Mouse (Mus musculus): ENCODE results near the gene Adh4. TPM values are rescaled to one million over a fixed set of nuclear protein-coding genes. Genes with fewer than 3 reads are reported as not detected.
"Not testable (repeated sequence)": the region's sequence is repeated elsewhere in the genome, so short reads cannot be mapped to it uniquely, and the experiment has no call there.

The Adh4 gene
- not detected for total RNA-seq (2021)

DNA sequence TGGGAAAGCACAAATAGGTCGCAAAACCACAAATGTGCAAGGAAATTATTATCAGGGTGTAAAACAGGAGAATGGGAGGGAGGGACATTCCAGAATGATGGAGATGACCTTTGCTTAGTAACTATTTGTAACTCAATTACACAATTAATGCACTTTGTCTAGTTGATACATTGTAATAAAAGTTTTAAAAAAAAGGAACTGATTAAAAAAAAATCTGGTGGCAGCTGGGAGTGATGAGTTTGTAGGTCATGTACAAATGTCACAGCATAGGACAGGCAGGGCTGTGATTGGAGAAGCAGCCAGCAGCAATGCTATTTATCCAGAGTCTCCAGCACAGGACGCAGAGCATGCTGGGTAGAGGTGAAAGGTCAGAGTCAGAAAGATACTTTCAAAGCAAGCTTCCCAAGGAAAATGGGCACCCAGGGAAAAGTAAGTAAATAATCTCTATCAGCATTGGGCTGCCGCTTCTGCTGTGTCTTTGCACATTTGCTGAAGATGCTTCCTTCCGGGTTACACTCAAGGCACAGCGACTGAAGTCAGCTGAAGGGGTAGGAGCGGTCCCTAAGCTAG, at the start of gene Adh4:
Adh4 (plus strand) TSS at position 346 of the 570 bp plus-strand sequence.
- no peak for DNase-seq (ENCODE audit: low spot score)
- intact Hi-C loops (cut with DNase I), result no loop called here

GRCm38 (mm10) chr3:138366181-138366580, 49.1 kb upstream of the Adh4 start:
- intact Hi-C loops (cut with DNase I), result no loop called here
- DNase-seq (ENCODE audit: low spot score), result no peak

DNA sequence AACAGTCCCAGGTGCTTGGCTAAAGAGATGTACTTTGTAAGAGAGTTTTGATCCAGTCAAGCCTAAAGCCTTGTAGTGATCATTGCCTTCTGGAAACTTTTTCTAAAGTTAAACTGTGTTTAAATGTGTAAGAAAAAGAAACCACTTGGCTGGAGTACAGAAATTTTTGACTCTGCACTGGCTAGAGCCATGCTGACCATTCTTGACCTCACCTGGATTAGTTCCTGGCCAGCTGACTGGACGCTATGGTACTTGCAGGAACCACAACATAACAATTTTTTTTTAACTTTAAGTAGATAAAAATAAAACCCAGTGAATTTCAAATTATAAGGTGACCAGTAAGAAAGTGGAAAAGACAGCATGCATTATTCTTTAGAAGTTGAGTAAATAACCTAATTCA, 45.7 kb upstream of the Adh4 start:
- intact Hi-C loops (cut with DNase I), result no loop called here
- no peak for DNase-seq (ENCODE audit: low spot score)

DNA sequence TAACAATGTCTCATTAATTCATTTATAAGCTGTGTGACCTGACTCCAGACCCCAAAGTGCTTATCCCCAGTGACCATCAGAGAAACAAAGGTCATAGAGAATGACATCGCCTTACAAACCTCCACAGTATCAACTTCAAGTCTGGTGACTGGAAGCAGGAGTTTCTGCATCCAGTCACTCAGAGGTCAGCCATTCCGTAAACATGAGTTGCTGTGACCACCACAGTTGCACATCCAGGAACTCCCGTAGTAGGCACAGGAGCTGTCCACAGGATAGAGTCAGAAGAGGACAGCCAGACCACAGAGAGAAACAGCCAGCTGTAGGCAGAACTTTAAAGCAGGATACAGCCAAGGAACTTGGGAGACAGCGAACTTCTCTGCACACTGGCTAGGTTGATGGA, 45.0 kb upstream of the Adh4 start:
- DNase-seq (ENCODE audit: low spot score); intact Hi-C loops (cut with DNase I): not testable (repeated sequence)

DNA sequence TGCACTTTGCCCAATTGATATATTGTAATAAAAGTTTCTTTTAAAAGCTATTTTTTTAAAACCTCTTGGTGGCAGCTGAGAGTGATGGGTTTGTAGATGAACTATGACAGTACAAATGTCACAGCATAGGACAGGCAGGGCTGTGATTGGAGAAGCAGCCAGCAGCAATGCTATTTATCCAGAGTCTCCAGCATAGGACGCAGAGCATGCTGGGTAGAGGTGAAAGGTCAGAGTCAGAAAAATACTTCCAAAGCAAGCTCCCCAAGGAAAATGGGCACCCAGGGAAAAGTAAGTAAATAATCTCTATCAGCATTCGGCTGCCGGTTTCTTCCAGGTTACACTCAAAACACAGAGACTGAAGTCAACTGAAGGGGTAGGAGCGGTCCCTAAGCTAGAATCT, 41.3 kb upstream of the Adh4 start:
- DNase-seq (ENCODE audit: low spot score), result no peak
- intact Hi-C loops (cut with DNase I), result no loop called here

DNA sequence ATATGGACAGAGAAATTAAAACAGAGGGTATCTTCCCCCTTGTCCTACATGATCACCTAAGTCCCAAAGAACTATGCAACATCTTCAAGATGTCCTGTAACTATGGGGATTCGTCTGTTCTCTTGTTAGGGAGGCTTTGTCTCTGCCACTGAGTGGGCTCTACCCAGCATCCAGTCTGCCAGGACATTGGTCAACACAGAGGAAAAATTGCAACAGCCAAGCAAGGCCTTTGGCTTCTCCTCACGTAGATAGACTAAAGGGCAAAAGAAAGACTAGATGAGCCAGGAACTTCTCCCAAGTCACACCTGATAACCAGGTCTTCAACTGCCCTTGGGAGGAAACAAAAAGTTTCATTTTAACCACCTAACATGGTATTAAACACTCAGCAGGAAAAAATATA, 40.1 kb upstream of the Adh4 start:
- DNase-seq (ENCODE audit: low spot score), result no peak
- intact Hi-C loops (cut with DNase I), result no loop called here

DNA sequence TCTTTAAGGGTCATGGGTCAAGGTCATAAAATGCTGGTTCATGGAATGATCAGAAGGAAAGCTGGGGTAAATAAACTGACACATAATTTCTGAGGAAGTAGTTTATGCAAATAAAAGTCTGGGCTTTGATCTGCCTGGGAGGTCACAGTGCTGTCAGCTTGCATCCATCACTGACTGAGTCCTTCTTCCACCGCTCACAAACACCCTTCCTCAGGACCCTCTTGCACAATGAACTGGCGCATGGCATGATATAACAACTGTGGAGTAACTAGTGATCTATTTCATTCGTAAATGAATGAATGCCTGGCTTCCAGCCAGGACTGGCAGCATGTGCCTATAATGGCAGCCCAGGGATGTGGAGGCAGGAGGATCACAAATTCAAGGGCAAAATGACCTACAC, 34.1 kb upstream of the Adh4 start:
- no peak for DNase-seq (ENCODE audit: low spot score)

DNA sequence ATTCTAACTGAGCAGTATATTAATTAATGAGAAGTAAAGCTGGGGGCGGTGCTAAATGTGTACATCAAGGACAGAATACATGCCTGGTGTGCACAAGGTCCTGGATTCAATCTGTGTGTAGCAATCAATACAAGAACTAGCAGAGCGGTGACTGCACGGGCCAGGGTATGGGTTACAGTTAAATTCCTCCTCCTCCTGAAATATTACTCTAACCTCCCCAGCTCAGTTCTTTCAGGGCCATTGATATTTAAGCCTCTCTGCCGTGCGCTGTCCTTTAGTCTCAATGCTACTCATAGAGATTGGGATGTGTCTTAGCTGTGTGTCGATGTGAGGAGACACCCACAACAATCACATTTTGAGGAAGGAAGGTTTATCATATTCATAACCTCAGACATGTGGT, 28.1 kb upstream of the Adh4 start:
- intact Hi-C loops (cut with DNase I), result no loop called here
- DNase-seq (ENCODE audit: low spot score), result no peak

More for the DNA sequence above, 34.1 kb upstream of the Adh4 start:
- intact Hi-C loops (cut with DNase I), result no loop called here

GRCm38 (mm10) chr3:138404872-138405271, 10.4 kb upstream of the Adh4 start:
- no peak for DNase-seq (ENCODE audit: low spot score)
- intact Hi-C loops (cut with DNase I), result loop anchor here (1.0 to 10.0 kb wide), 3 partner anchors 100 to 182 kb away; no protein-coding TSS in a partner anchor

DNA sequence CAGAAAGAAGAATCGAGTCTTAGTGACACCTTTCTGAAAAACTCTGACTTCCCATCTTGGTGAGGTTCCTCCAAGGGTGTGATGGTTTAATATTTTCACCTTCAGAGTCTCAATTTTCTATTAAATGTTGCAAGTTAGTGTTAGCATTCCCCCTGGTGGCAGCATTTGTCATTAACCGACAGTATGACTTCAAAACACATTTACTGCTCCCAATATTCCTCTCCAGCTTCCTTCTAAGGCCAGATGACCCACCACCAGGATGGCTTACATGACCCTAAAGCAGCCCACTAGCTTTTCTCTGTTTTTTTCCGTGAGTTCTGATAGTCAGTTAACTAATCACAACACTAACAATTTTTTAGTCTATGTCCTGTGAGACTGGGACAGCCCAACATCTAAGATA, 9.9 kb upstream of the Adh4 start:
- no peak for DNase-seq (ENCODE audit: low spot score)
- intact Hi-C loops (cut with DNase I), result loop anchor here (1.0 to 10.0 kb wide), 3 partner anchors 101 to 182 kb away; no protein-coding TSS in a partner anchor

GRCm38 (mm10) chr3:138405840-138406239, 9.4 kb upstream of the Adh4 start:
- intact Hi-C loops (cut with DNase I), result loop anchor here (1.0 to 10.0 kb wide), 4 partner anchors 101 to 207 kb away; no protein-coding TSS in a partner anchor

GRCm38 (mm10) chr3:138407920-138408319, 7.3 kb upstream of the Adh4 start:
- no peak for DNase-seq (ENCODE audit: low spot score)
- intact Hi-C loops (cut with DNase I), result loop anchor here (2.0 to 10.0 kb wide), 2 partner anchors 103 to 209 kb away; no protein-coding TSS in a partner anchor

More at GRCm38 (mm10) chr3:138405840-138406239, 9.4 kb upstream of the Adh4 start:
- no peak for DNase-seq (ENCODE audit: low spot score)

DNA sequence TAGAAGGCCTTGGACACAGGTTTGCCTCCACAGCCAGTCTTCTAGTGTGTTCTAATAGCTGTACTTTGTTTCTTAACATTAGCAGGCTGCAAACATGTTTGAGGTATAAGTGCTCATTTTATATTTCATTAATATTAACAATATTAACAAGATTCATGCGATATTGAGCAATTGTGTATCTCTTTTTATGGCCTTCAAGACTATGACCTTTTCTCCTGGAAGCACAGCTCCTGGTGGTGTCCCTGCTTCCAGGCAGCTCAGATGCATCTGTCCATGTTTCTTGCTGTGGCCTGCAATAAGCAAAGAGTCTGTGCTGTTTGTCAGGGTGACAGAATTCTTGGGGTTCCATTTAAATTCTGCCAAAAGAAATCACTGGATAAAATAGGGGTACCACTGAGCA, 5.7 kb upstream of the Adh4 start:
- intact Hi-C loops (cut with DNase I), result loop anchor here (10.0 kb wide), 1 partner anchor 105 kb away; no protein-coding TSS in a partner anchor
- no peak for DNase-seq (ENCODE audit: low spot score)

DNA sequence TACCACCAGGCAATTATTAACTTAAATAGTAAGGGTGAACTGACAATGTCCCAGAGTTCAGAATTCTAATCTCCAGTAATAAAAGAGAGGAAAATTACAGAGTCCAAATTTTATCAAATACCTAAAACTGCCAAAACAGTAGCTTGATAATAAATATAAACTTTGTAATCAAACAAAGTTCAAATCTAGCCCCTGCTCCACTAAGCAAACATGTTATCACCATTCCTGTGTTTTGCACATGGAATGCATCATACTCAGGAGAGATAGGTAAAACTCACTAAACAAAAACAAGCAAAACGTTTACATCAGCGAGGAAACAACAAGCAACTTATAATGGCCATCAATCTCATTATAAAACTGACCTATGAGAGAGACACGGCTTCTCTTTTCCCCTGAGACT, 5.1 kb upstream of the Adh4 start:
- DNase-seq (ENCODE audit: low spot score), result no peak
- intact Hi-C loops (cut with DNase I), result no loop called here

- DNase-seq (ENCODE audit: low spot score), result no peak
- intact Hi-C loops (cut with DNase I), result no loop called here
Observed at GRCm38 (mm10) chr3:138419369-138419768, 4.1 kb downstream of the Adh4 start.

GRCm38 (mm10) chr3:138420385-138420784, 5.1 kb downstream of the Adh4 start:
- DNase-seq (ENCODE audit: low spot score), result no peak
- intact Hi-C loops (cut with DNase I), result no loop called here

DNA sequence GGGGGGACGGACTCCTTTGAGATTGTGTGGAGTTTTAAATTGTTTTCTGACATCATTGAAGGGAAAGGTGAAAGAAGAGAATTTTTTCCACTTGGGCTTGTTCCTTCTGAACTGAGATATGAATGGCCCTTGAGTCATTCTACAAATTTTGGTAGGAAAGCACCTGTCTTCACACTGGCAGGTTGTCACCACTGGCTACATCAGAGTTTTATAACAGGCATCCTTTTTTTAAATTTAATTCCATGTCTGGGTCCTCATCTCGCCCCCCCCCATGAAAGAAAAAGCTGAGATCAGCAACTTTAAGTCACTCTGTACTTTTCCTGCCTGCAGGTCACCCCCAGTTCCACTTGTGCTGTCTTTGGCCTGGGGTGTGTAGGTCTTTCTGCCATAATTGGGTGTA, 8.4 kb downstream of the Adh4 start:
- intact Hi-C loops (cut with DNase I), result no loop called here
- no peak for DNase-seq (ENCODE audit: low spot score)

DNA sequence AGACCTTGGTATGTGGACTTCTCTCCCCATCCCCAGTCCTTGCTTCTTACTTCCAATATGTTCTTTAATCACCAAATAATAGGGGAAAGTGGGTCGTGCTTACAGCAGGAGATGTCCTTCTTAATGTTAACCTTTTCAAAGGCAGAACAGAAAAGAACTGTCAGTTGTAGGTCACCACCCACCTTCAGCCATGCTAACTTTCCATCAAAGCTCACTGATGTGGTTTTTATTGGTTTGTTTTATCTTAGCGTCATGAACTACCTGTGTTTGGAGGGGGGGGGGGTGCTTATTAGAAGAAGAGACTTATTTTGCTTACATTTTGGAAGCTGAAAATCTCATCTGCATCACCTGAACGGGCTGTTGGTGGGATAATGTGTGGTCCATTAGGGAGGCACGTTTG, 9.0 kb downstream of the Adh4 start:
- no peak for DNase-seq (ENCODE audit: low spot score)
- intact Hi-C loops (cut with DNase I), result no loop called here

DNA sequence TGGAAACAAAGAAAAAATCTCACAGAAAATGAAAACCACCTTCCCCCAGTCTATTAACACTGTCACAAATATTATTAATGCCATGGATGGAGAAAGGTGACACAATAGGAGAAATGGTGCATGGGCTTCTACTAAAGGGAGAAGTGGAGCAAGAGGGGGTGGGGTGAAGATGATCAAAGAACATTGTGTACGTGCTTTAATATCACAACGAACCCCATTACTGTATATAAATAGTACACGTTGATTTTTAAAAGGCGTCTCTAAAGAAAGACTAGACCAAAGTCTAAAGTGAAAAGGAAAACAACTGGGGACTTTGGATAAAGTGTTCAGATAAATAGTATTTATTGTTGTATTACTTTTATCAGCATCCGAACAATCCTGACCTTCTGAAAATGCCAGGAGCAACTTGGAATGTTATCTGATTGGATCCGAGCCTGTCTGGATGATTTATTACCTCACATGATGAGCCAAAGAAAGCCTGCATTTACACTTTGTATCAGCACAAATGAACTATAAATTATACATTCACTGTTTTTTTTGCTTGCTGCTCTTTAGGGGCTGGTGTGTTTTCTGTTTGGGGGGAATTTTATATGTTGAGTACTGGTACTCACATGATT, 15.2 kb downstream of the Adh4 start:
- intact Hi-C loops (cut with DNase I), result no loop called here
- DNase-seq (ENCODE audit: low spot score), result no peak

DNA sequence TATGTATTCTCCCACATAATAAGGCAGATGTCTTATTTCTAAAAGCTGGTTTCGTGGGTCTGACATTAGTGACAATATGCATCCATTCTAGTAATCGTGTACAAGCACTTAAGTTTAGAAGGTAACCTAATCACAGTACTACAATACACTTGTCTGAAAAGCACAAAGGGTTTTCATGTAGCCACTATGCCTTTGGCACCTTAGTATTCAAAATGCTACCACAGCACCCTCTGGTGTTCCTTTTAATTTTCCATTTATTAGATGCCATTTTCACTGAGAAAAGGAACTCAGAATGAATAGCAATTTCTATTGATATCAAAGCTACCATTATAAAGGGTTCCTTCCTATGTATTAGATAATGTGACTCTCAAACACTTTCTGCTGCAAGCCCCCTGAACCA, 16.6 kb downstream of the Adh4 start:
- DNase-seq (ENCODE audit: low spot score), result no peak

DNA sequence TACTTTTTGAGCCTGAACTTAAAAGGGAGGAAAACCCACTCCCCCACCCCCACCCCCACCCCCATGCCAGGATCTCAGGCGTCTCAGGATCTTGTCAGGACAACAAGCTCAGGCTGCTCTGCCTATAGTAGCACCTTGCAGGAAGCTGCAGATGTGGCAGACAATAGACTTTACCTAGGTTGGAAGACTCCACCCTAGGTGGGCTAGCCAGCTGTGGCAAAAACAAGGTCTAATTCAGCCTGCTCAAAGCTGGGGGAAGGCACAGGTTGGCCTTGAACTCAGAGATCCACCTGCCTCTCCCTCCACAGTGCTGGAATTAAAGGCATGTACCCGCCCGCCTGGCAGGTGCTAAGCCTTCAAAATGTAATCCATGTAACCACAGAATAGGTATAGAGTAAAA, 23.4 kb downstream of the Adh4 start:
- intact Hi-C loops (cut with DNase I), result no loop called here
- DNase-seq (ENCODE audit: low spot score), result no peak

More for the DNA sequence above, 16.6 kb downstream of the Adh4 start:
- intact Hi-C loops (cut with DNase I), result loop anchor here (1.0 kb wide), 2 partner anchors 209 to 234 kb away; no protein-coding TSS in a partner anchor
